Mouse (Mus musculus): ENCODE measurements around the gene Ap4b1.
"Not testable (repeated sequence)": the region's sequence is repeated elsewhere in the genome, so short reads cannot be mapped to it uniquely, and the experiment has no call there.

Gene Ap4b1

GRCm38 (mm10) chr3:103801631-103802531, 7.4 kb upstream of the Ap4b1 start:
- no peak for DNase-seq (ENCODE audit: low spot score in 2 of 2)

- no peak for DNase-seq (ENCODE audit: low spot score in 2 of 2)
These were observed 6.5 kb upstream of the Ap4b1 start for GRCm38 (mm10) chr3:103802861-103803260.

GRCm38 (mm10) chr3:103805671-103806070, 3.6 kb upstream of the Ap4b1 start:
- DNase-seq (ENCODE audit: low spot score in 2 of 2), result no peak

GRCm38 (mm10) chr3:103809799-103810150, 455 bp downstream of the Ap4b1 start:
- DNase-seq (ENCODE audit: low spot score in 2 of 2), result no peak

- no peak for DNase-seq (ENCODE audit: low spot score in 2 of 2)
These were observed 1.6 kb downstream of the Ap4b1 start for GRCm38 (mm10) chr3:103810967-103811366.

- DNase-seq (ENCODE audit: low spot score in 2 of 2), result no peak
These were observed 18.2 kb downstream of the Ap4b1 start for GRCm38 (mm10) chr3:103827548-103827947.

- no peak for DNase-seq (ENCODE audit: low spot score in 2 of 2)
These were observed 19.7 kb downstream of the Ap4b1 start for GRCm38 (mm10) chr3:103829036-103829435.

GRCm38 (mm10) chr3:103830681-103831080, 21.4 kb downstream of the Ap4b1 start:
- DNase-seq (ENCODE audit: low spot score in 2 of 2), result not testable (repeated sequence)

GRCm38 (mm10) chr3:103831146-103831545, 21.8 kb downstream of the Ap4b1 start:
- DNase-seq (ENCODE audit: low spot score in 2 of 2), result no peak

GRCm38 (mm10) chr3:103832426-103832825, 23.1 kb downstream of the Ap4b1 start, which contains the start of gene Bcl2l15:
TSS of gene Bcl2l15 (plus strand) at chr3:103832601.
- DNase-seq (ENCODE audit: low spot score in 2 of 2), result no peak

GRCm38 (mm10) chr3:103834001-103834400, 24.7 kb downstream of the Ap4b1 start:
- no peak for DNase-seq (ENCODE audit: low spot score in 2 of 2)

- no peak for DNase-seq (ENCODE audit: low spot score in 2 of 2)
These were observed 26.1 kb downstream of the Ap4b1 start for GRCm38 (mm10) chr3:103835272-103835950.

- DNase-seq (ENCODE audit: low spot score in 2 of 2), result no peak
These were observed 26.6 kb downstream of the Ap4b1 start for GRCm38 (mm10) chr3:103835951-103836310.

- DNase-seq (ENCODE audit: low spot score in 2 of 2), result no peak
These were observed 27.1 kb downstream of the Ap4b1 start for GRCm38 (mm10) chr3:103836453-103836852.

- DNase-seq (ENCODE audit: low spot score in 2 of 2), result no peak
These were observed 30.4 kb downstream of the Ap4b1 start for GRCm38 (mm10) chr3:103839711-103840110.

- not testable (repeated sequence) for DNase-seq (ENCODE audit: low spot score in 2 of 2)
These were observed 30.9 kb downstream of the Ap4b1 start for GRCm38 (mm10) chr3:103840195-103840594.

- not testable (repeated sequence) for DNase-seq (ENCODE audit: low spot score in 2 of 2)
These were observed 31.6 kb downstream of the Ap4b1 start for GRCm38 (mm10) chr3:103840946-103841345.

GRCm38 (mm10) chr3:103850644-103851363, 41.5 kb downstream of the Ap4b1 start:
- no peak for DNase-seq (ENCODE audit: low spot score in 2 of 2)

- no peak for DNase-seq (ENCODE audit: low spot score in 2 of 2)
These were observed 42.2 kb downstream of the Ap4b1 start for GRCm38 (mm10) chr3:103851481-103851880.

- no peak for DNase-seq (ENCODE audit: low spot score in 2 of 2)
These were observed 42.6 kb downstream of the Ap4b1 start for GRCm38 (mm10) chr3:103851882-103852281.

GRCm38 (mm10) chr3:103852565-103853299, 43.4 kb downstream of the Ap4b1 start:
- peak in 1 of 2 experiments; percentile 8 for DNase-seq (ENCODE audit: low spot score in 2 of 2)

- DNase-seq (ENCODE audit: low spot score in 2 of 2), result no peak
These were observed 44.5 kb downstream of the Ap4b1 start for GRCm38 (mm10) chr3:103853804-103854203.

Data from frontal cortex, postnatal 25 days (tissue).